ENCODE assay signal across 35 mouse cellular contexts in genomic region chr4:41704651-41705050, GRCm38 (mm10). TPM values are rescaled to one million over a fixed set of nuclear protein-coding genes. Genes with fewer than 3 reads are reported as not detected.
DNase-seq lines count a peak whose midpoint lies in the region; ATAC-seq and TF ChIP-seq lines count a peak whose summit lies in the region.
"Had no signal": no experiment of that assay in that cellular context is flagged by ENCODE, and none has a peak within 500 bp of the region (broad histone marks: within the 10 kb centered on the region; RNA-seq: fewer than 3 reads in every experiment).

No protein-coding gene starts in this region.

- DNase-seq in hindbrain, embryonic 11.5 days (ENCODE audit: low spot score): peak; percentile 33
- peak; percentile 41 for DNase-seq in lung, embryonic 14.5 days
- no peak for DNase-seq in lung, postnatal 4 days
- DNase-seq in ZHBTc4 (ENCODE audit: low read depth, low spot score): peak; percentile 57
- DNase-seq in embryonic facial prominence, embryonic 11.5 days (ENCODE audit: low spot score): peak; percentile 71
- DNase-seq in layer of hippocampus, adult 9-10 months (ENCODE audit: low spot score): no peak
- DNase-seq: adrenal gland, postnatal 36 days; cerebellum, adult 18-20 months; cerebellum, postnatal 10 days; gastrocnemius, postnatal 36 days; heart, adult 18-20 months; heart, postnatal 4 days; kidney, adult 9 months; layer of hippocampus, adult 9-11 months; liver; lung, adult 2 months; lung, postnatal 36 days; right cerebral cortex, adult 18-20 months; spleen, adult 18-20 months; thymus, adult 18-20 months; thymus, postnatal 25 days had no signal

- H3K9ac ChIP-seq in hindbrain, embryonic 11.5 days (ENCODE audit: low read depth, low read length): no peak overlapping the region
- no peak overlapping the region for H3K9ac ChIP-seq in hindbrain, embryonic 16.5 days (ENCODE audit: low read depth, low read length)
- H3K9ac ChIP-seq in lung, embryonic 14.5 days: no peak overlapping the region
- H3K9ac ChIP-seq in embryonic facial prominence, embryonic 11.5 days (replicated peaks; ENCODE audit: low read length): no peak overlapping the region
- H3K9ac ChIP-seq in intestine, postnatal 0 days (ENCODE audit: low read depth, low read length): no peak overlapping the region
- H3K9ac ChIP-seq: forebrain, embryonic 13.5 days; hindbrain, embryonic 14.5 days; liver, embryonic 14.5 days; midbrain, embryonic 13.5 days; neural tube, embryonic 12.5 days had no signal

- no peaks in the 10 kb centered on the region for H3K36me3 ChIP-seq in hindbrain, embryonic 11.5 days (ENCODE audit: control insufficient read depth, insufficient read depth, low read length)
- no peaks in the 10 kb centered on the region for H3K36me3 ChIP-seq in hindbrain, embryonic 16.5 days (ENCODE audit: control insufficient read depth, insufficient read depth, low read length)
- no peaks in the 10 kb centered on the region for H3K36me3 ChIP-seq in lung, embryonic 14.5 days (ENCODE audit: insufficient read depth)
- H3K36me3 ChIP-seq in embryonic facial prominence, embryonic 11.5 days (replicated peaks; ENCODE audit: control insufficient read depth, insufficient read depth, low read depth, low read length): no peaks in the 10 kb centered on the region
- H3K36me3 ChIP-seq in intestine, postnatal 0 days (ENCODE audit: control insufficient read depth, insufficient read depth): no peaks in the 10 kb centered on the region
- H3K36me3 ChIP-seq: midbrain, embryonic 13.5 days; neural tube, embryonic 12.5 days had no signal

- no peaks in the 10 kb centered on the region for H3K9me3 ChIP-seq in hindbrain, embryonic 11.5 days (ENCODE audit: control insufficient read depth, low read length)
- H3K9me3 ChIP-seq in hindbrain, embryonic 16.5 days (ENCODE audit: control insufficient read depth, low read length): no peaks in the 10 kb centered on the region
- no peaks in the 10 kb centered on the region for H3K9me3 ChIP-seq in lung, embryonic 14.5 days (ENCODE audit: low read depth, low read length)
- no peaks in the 10 kb centered on the region for H3K9me3 ChIP-seq in embryonic facial prominence, embryonic 11.5 days (replicated peaks; ENCODE audit: control insufficient read depth, low read length)
- H3K9me3 ChIP-seq in intestine, postnatal 0 days (ENCODE audit: control insufficient read depth): no peaks in the 10 kb centered on the region
- H3K9me3 ChIP-seq: forebrain, embryonic 13.5 days; megakaryocyte, embryonic 14.5 days; midbrain, embryonic 13.5 days; neural tube, embryonic 12.5 days had no signal

- no peak overlapping the region for H3K27ac ChIP-seq in hindbrain, embryonic 11.5 days (ENCODE audit: low read depth, low read length)
- no peak overlapping the region for H3K27ac ChIP-seq in hindbrain, embryonic 16.5 days (ENCODE audit: low read depth, low read length)
- no peak overlapping the region for H3K27ac ChIP-seq in lung, embryonic 14.5 days (ENCODE audit: low read depth)
- no peak overlapping the region for H3K27ac ChIP-seq in embryonic facial prominence, embryonic 11.5 days (replicated peaks; ENCODE audit: low read depth, low read length)
- no peak overlapping the region for H3K27ac ChIP-seq in intestine, postnatal 0 days (ENCODE audit: low read depth, low read length)
- H3K27ac ChIP-seq: forebrain, embryonic 13.5 days; hindbrain, embryonic 14.5 days; liver, embryonic 14.5 days; midbrain, embryonic 13.5 days; neural tube, embryonic 12.5 days; stomach, postnatal 0 days had no signal

- H3K4me2 ChIP-seq in hindbrain, embryonic 11.5 days (replicated peaks; ENCODE audit: low read depth, low read length): no peak overlapping the region
- no peak overlapping the region for H3K4me2 ChIP-seq in hindbrain, embryonic 16.5 days (ENCODE audit: low read length)
- no peak overlapping the region for H3K4me2 ChIP-seq in lung, embryonic 14.5 days
- H3K4me2 ChIP-seq in embryonic facial prominence, embryonic 11.5 days (ENCODE audit: low read depth, low read length): no peak overlapping the region
- no peak overlapping the region for H3K4me2 ChIP-seq in intestine, postnatal 0 days (replicated peaks; ENCODE audit: low read depth)
- H3K4me2 ChIP-seq: forebrain, embryonic 13.5 days; heart, embryonic 11.5 days; hindbrain, embryonic 14.5 days; midbrain, embryonic 13.5 days; neural tube, embryonic 12.5 days had no signal

- no peak for ATAC-seq in hindbrain, embryonic 11.5 days (ENCODE audit: low FRiP score)
- ATAC-seq in hindbrain, embryonic 16.5 days: no peak
- no peak for ATAC-seq in lung, embryonic 14.5 days (ENCODE audit: insufficient read depth)
- no peak for ATAC-seq in embryonic facial prominence, embryonic 11.5 days (replicated peaks; ENCODE audit: insufficient number of reproducible peaks, low FRiP score, low TSS enrichment, low read depth)
- no peak for ATAC-seq in intestine, postnatal 0 days
- ATAC-seq: forebrain, embryonic 13.5 days; inflammation-experienced regulatory T-cells, adult 6 months; midbrain, embryonic 13.5 days; Patski had no signal

- 7% methylated on average over 5 of the region's 5 CpGs for WGBS in hindbrain, embryonic 11.5 days
- WGBS in hindbrain, embryonic 16.5 days: 5% methylated on average over 5 of the region's 5 CpGs
- 0% methylated on average over 5 of the region's 5 CpGs for WGBS in lung, embryonic 14.5 days
- 1% methylated on average over 5 of the region's 5 CpGs for WGBS in embryonic facial prominence, embryonic 11.5 days
- 4% methylated on average over 5 of the region's 5 CpGs for WGBS in intestine, postnatal 0 days

- H3K4me3 ChIP-seq in hindbrain, embryonic 11.5 days (ENCODE audit: low read depth, low read length): no peak overlapping the region
- H3K4me3 ChIP-seq in hindbrain, embryonic 16.5 days (ENCODE audit: low read length): no peak overlapping the region
- no peak overlapping the region for H3K4me3 ChIP-seq in lung, embryonic 14.5 days (ENCODE audit: low read depth, low read length)
- H3K4me3 ChIP-seq in embryonic facial prominence, embryonic 11.5 days (ENCODE audit: low read depth, low read length): no peak overlapping the region
- no peak overlapping the region for H3K4me3 ChIP-seq in intestine, postnatal 0 days (ENCODE audit: low read depth, low read length)
- H3K4me3 ChIP-seq: forebrain, embryonic 13.5 days; megakaryocyte, embryonic 14.5 days; midbrain, embryonic 13.5 days; neural tube, embryonic 12.5 days had no signal

- TF ChIP-seq CTCF in lung, embryonic 14.5 days (IDR thresholded peaks at IDR 0.05; ENCODE audit: low read depth): no peak
- no peak for TF ChIP-seq CTCF in intestine, postnatal 0 days (IDR thresholded peaks at IDR 0.05; ENCODE audit: low read depth)

- H3K4me1 ChIP-seq in hindbrain, embryonic 11.5 days (replicated peaks; ENCODE audit: control insufficient read depth, insufficient read depth, low read length): peaks cover 16% of the 10 kb centered on the region
- peaks cover 23% of the 10 kb centered on the region for H3K4me1 ChIP-seq in hindbrain, embryonic 16.5 days (ENCODE audit: control insufficient read depth, insufficient read depth, low read depth, low read length)
- H3K4me1 ChIP-seq in lung, embryonic 14.5 days (ENCODE audit: insufficient read depth): no peaks in the 10 kb centered on the region
- peaks cover 6% of the 10 kb centered on the region for H3K4me1 ChIP-seq in embryonic facial prominence, embryonic 11.5 days (ENCODE audit: control insufficient read depth, insufficient read depth, low read length)
- H3K4me1 ChIP-seq in intestine, postnatal 0 days (replicated peaks; ENCODE audit: control insufficient read depth, insufficient read depth, low read length): no peaks in the 10 kb centered on the region

- no peaks in the 10 kb centered on the region for H3K27me3 ChIP-seq in hindbrain, embryonic 11.5 days (ENCODE audit: control insufficient read depth, insufficient read depth, low read length)
- no peaks in the 10 kb centered on the region for H3K27me3 ChIP-seq in hindbrain, embryonic 16.5 days (replicated peaks; ENCODE audit: control insufficient read depth, insufficient read depth, low read length)
- no peaks in the 10 kb centered on the region for H3K27me3 ChIP-seq in lung, embryonic 14.5 days (ENCODE audit: insufficient read depth, low read length)
- H3K27me3 ChIP-seq in embryonic facial prominence, embryonic 11.5 days (ENCODE audit: control insufficient read depth, insufficient read depth, low read length): peaks cover 2% of the 10 kb centered on the region; the same call in 1 of the 2 replicates
- H3K27me3 ChIP-seq in intestine, postnatal 0 days (replicated peaks; ENCODE audit: control insufficient read depth, insufficient read depth, low read length): no peaks in the 10 kb centered on the region
- H3K27me3 ChIP-seq: forebrain, embryonic 13.5 days; Patski had no signal

RNA-seq across cellular contexts. Expression of gene Il11ra1, which starts 4.9 kb away (rescaled TPM):
- polyA plus RNA-seq in hindbrain, embryonic 11.5 days (2014; fragmentation: Nextera tagmentation; extraction: Ambion mirVana): 83.7 TPM in 2 replicates
- polyA plus RNA-seq in hindbrain, embryonic 16.5 days (2015; fragmentation: Nextera tagmentation; extraction: Ambion mirVana): 46.4 and 46.6 TPM in 2 replicates
- 111 and 129 TPM in 2 replicates for polyA plus RNA-seq in lung, embryonic 14.5 days (2014; fragmentation: Nextera tagmentation; extraction: Ambion mirVana)
- 199 and 201 TPM in 2 replicates for polyA plus RNA-seq in embryonic facial prominence, embryonic 11.5 days (2014; fragmentation: Nextera tagmentation; extraction: Ambion mirVana)
- 63.8 and 63.9 TPM in 2 replicates for polyA plus RNA-seq in intestine, postnatal 0 days (2015; fragmentation: Nextera tagmentation; extraction: Ambion mirVana)

RNA-seq across cellular contexts. Expression of gene Cntfr, which starts 7.8 kb away (rescaled TPM):
- 27.8 and 29.5 TPM in 2 replicates for polyA plus RNA-seq in hindbrain, embryonic 11.5 days (2014; fragmentation: Nextera tagmentation; extraction: Ambion mirVana)
- 22.5 and 29.5 TPM in 2 replicates for polyA plus RNA-seq in hindbrain, embryonic 16.5 days (2015; fragmentation: Nextera tagmentation; extraction: Ambion mirVana)
- polyA plus RNA-seq in lung, embryonic 14.5 days (2014; fragmentation: Nextera tagmentation; extraction: Ambion mirVana): 8.2 and 9.6 TPM in 2 replicates
- 8.8 and 9.8 TPM in 2 replicates for polyA plus RNA-seq in embryonic facial prominence, embryonic 11.5 days (2014; fragmentation: Nextera tagmentation; extraction: Ambion mirVana)
- 1.9 and 2.8 TPM in 2 replicates for polyA plus RNA-seq in intestine, postnatal 0 days (2015; fragmentation: Nextera tagmentation; extraction: Ambion mirVana)
- polyA plus RNA-seq: inflammation-experienced regulatory T-cells, adult 6 months had no signal

RNA-seq across cellular contexts. Expression of gene Rpp25l, which starts 8.7 kb away (rescaled TPM):
- polyA plus RNA-seq in hindbrain, embryonic 11.5 days (2014; fragmentation: Nextera tagmentation; extraction: Ambion mirVana): 80.0 and 84.1 TPM in 2 replicates
- 63.6 and 65.2 TPM in 2 replicates for polyA plus RNA-seq in hindbrain, embryonic 16.5 days (2015; fragmentation: Nextera tagmentation; extraction: Ambion mirVana)
- 87.1 and 90.3 TPM in 2 replicates for polyA plus RNA-seq in lung, embryonic 14.5 days (2014; fragmentation: Nextera tagmentation; extraction: Ambion mirVana)
- polyA plus RNA-seq in embryonic facial prominence, embryonic 11.5 days (2014; fragmentation: Nextera tagmentation; extraction: Ambion mirVana): 89.4 and 101 TPM in 2 replicates
- 47.4 and 51.3 TPM in 2 replicates for polyA plus RNA-seq in intestine, postnatal 0 days (2015; fragmentation: Nextera tagmentation; extraction: Ambion mirVana)

RNA-seq across cellular contexts. Expression of gene Dctn3, which starts 18.3 kb away (rescaled TPM):
- polyA plus RNA-seq in hindbrain, embryonic 11.5 days (2014; fragmentation: Nextera tagmentation; extraction: Ambion mirVana): 187 and 192 TPM in 2 replicates
- 309 and 323 TPM in 2 replicates for polyA plus RNA-seq in hindbrain, embryonic 16.5 days (2015; fragmentation: Nextera tagmentation; extraction: Ambion mirVana)
- 103 and 106 TPM in 2 replicates for polyA plus RNA-seq in lung, embryonic 14.5 days (2014; fragmentation: Nextera tagmentation; extraction: Ambion mirVana)
- polyA plus RNA-seq in embryonic facial prominence, embryonic 11.5 days (2014; fragmentation: Nextera tagmentation; extraction: Ambion mirVana): 119 and 128 TPM in 2 replicates
- 127 and 144 TPM in 2 replicates for polyA plus RNA-seq in intestine, postnatal 0 days (2015; fragmentation: Nextera tagmentation; extraction: Ambion mirVana)

RNA-seq across cellular contexts. Expression of gene Arid3c, which starts 26.3 kb away (rescaled TPM):
- polyA plus RNA-seq in hindbrain, embryonic 11.5 days (2014; fragmentation: Nextera tagmentation; extraction: Ambion mirVana): 0.68 and 0.93 TPM in 2 replicates
- polyA plus RNA-seq in hindbrain, embryonic 16.5 days (2015; fragmentation: Nextera tagmentation; extraction: Ambion mirVana): 0.76 and 0.84 TPM in 2 replicates
- not detected in 2 replicates for polyA plus RNA-seq in lung, embryonic 14.5 days (2014; fragmentation: Nextera tagmentation; extraction: Ambion mirVana)
- polyA plus RNA-seq in embryonic facial prominence, embryonic 11.5 days (2014; fragmentation: Nextera tagmentation; extraction: Ambion mirVana): 0.42 TPM in 1 of 2 replicates, not detected in the other
- polyA plus RNA-seq in intestine, postnatal 0 days (2015; fragmentation: Nextera tagmentation; extraction: Ambion mirVana): not detected in 2 replicates
- polyA plus RNA-seq: heart, embryonic 11.5 days; heart, postnatal 0 days; inflammation-experienced regulatory T-cells, adult 6 months; limb, embryonic 11.5 days; liver, embryonic 14.5 days; lung, adult 2 months had no signal

Comparison
In these comparisons a context has a peak if more than half of its experiments do, and no peak if none do; other contexts are left out.
1. DNase-seq: peak in hindbrain, embryonic 11.5 days (single experiment), lung, embryonic 14.5 days (single experiment), ZHBTc4 (single experiment) and embryonic facial prominence, embryonic 11.5 days (single experiment); none in lung, postnatal 4 days (0 of 2) and layer of hippocampus, adult 9-10 months (single experiment).